Mouse (Mus musculus): ENCODE results near the gene Rhox3a2.
"Not testable (repeated sequence)": the region's sequence is repeated elsewhere in the genome, so short reads cannot be mapped to it uniquely, and the experiment has no call there.

Gene Rhox3a2

GRCm38 (mm10) chrX:37379728-37380127 is at the start of gene Rhox3a2:
Rhox3a2 (plus strand) TSS chrX:37380028.
- not testable (repeated sequence) for DNase-seq (ENCODE audit: low spot score in 2 of 2)

GRCm38 (mm10) chrX:37390548-37390947 is 10.7 kb downstream of the Rhox3a2 start, which contains the start of gene Rhox4a2:
Rhox4a2 (plus strand) TSS chrX:37390848.
- not testable (repeated sequence) for DNase-seq (ENCODE audit: low spot score in 2 of 2)

GRCm38 (mm10) chrX:37411767-37412166 is 31.9 kb downstream of the Rhox3a2 start, which contains the start of gene Rhox2b:
Rhox2b (plus strand) TSS chrX:37412067.
- not testable (repeated sequence) for DNase-seq (ENCODE audit: low spot score in 2 of 2)

GRCm38 (mm10) chrX:37432194-37432593 is 52.4 kb downstream of the Rhox3a2 start, which contains the start of gene Rhox4b:
Rhox4b (plus strand) TSS chrX:37432494.
- not testable (repeated sequence) for DNase-seq (ENCODE audit: low spot score in 2 of 2)
